Mouse (Mus musculus): ENCODE measurements around the gene Ndufa13.

GRCm38 (mm10) chr8:69902163-69903062, at the start of gene Ndufa13, which contains the start of the genes Tssk6 and Yjefn3:
- TF ChIP-seq EP300 (IDR thresholded peaks at IDR 0.05; ENCODE audit: low read depth) (no peak), CTCF (IDR thresholded peaks at IDR 0.05; ENCODE audit: low read depth) (peak; percentile 39; the same call in 1 of the 2 replicates)
